Mouse (Mus musculus) mouse embryonic stem cell (cell line): ENCODE results near the gene Mtln.

Experiments used
- in situ Hi-C, 2 experiments: fragments of 300-500 bp; cut with MboI; formaldehyde crosslinking; loops; 1 replicate in 1 of 2; 3 replicates in 1 of 2; pipeline ENCODE4 v1.14.3; 2019 to 2020; ENCODE audit warnings: low sequenced_read_pairs in 2 of 2, low pct_unique_long_range_greater_than_20kb in 1 of 2, mixed read lengths in 1 of 2; ENCODE audit not compliant: unreplicated experiment in 1 of 2

Mtln gene

GRCm38 (mm10) chr2:127791919-127792603 is at the start of gene Mtln:
TSS of gene Mtln (minus strand) at chr2:127792488.
- in situ Hi-C loops = no loop called here

GRCm38 (mm10) chr2:127841402-127841801 is 49.1 kb upstream of the Mtln start:
- in situ Hi-C loops = no loop called here

- in situ Hi-C loops = no loop called here
Observed at GRCm38 (mm10) chr2:127839425-127839824, 47.1 kb upstream of the Mtln start.

GRCm38 (mm10) chr2:127838576-127838975 is 46.3 kb upstream of the Mtln start, which contains the start of gene Acoxl:
TSS of gene Acoxl (plus strand) at chr2:127838876.
- in situ Hi-C loops = no loop called here

- in situ Hi-C loops = no loop called here
Observed at GRCm38 (mm10) chr2:127832833-127833190, 40.5 kb upstream of the Mtln start.

GRCm38 (mm10) chr2:127832103-127832832 is 40.0 kb upstream of the Mtln start:
- in situ Hi-C loops = no loop called here

GRCm38 (mm10) chr2:127831401-127832102 is 39.3 kb upstream of the Mtln start, which contains the start of gene Bub1:
TSS of gene Bub1 (minus strand) at chr2:127831865.
- in situ Hi-C loops = no loop called here

- in situ Hi-C loops = no loop called here
Observed at GRCm38 (mm10) chr2:127789651-127790270, 2.5 kb downstream of the Mtln start.

GRCm38 (mm10) chr2:127789138-127789537 is 3.1 kb downstream of the Mtln start:
- in situ Hi-C loops = no loop called here

GRCm38 (mm10) chr2:127788440-127789116 is 3.7 kb downstream of the Mtln start, which contains the start of gene Nphp1:
TSS of gene Nphp1 (minus strand) at chr2:127788897.
- in situ Hi-C loops = no loop called here

- in situ Hi-C loops = no loop called here
Observed at GRCm38 (mm10) chr2:127787226-127787625, 5.1 kb downstream of the Mtln start.

GRCm38 (mm10) chr2:127778451-127778850 is 13.8 kb downstream of the Mtln start:
- in situ Hi-C loops = no loop called here

- in situ Hi-C loops = no loop called here
Observed at GRCm38 (mm10) chr2:127775013-127775412, 17.3 kb downstream of the Mtln start.

- in situ Hi-C loops = no loop called here
Observed at GRCm38 (mm10) chr2:127774578-127774941, 17.7 kb downstream of the Mtln start.

- in situ Hi-C loops = no loop called here
Observed at GRCm38 (mm10) chr2:127773938-127774577, 18.2 kb downstream of the Mtln start.

- in situ Hi-C loops = no loop called here
Observed at GRCm38 (mm10) chr2:127761587-127761986, 30.7 kb downstream of the Mtln start.

- in situ Hi-C loops = no loop called here
Observed at GRCm38 (mm10) chr2:127760429-127761000, 31.8 kb downstream of the Mtln start.

- in situ Hi-C loops = no loop called here
Observed at GRCm38 (mm10) chr2:127760014-127760413, 32.3 kb downstream of the Mtln start.
